Mouse (Mus musculus): ENCODE measurements around the gene Siglecg.
A peak's percentile ranks its signal among the peaks of the same experiment; 100 is the strongest.

DNA sequence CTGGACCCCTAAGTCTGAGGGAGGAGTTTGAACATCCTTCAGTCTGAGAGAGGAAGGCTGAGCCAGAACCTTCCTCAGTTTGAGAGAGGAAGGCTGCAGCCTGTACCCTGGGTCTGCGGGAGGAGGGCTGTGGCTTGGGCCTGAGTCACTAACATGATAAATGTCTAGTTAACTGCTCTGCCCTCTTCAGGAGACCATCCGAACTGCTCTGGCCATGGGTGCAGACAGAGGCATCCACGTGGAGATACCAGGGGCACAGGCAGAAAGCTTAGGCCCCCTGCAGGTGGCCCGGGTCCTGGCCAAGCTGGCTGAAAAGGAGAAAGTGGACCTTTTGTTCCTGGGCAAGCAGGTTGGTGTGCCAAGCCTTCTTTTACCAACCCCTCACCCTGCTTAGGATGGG is 44.6 kb downstream of the Siglecg start:
- peak; percentile 43 for TF ChIP-seq CTCF (IDR thresholded peaks at IDR 0.05)
- no peak for TF ChIP-seq POLR2A (IDR thresholded peaks at IDR 0.05; ENCODE audit: insufficient read depth, low read depth, low read length)

All from heart, adult 2 months (tissue).